In genomic region chr12:24830086-24830485, GRCm38 (mm10) we compare ENCODE assay signal across 8 mouse cellular contexts. TPM values are rescaled to one million over a fixed set of nuclear protein-coding genes. Genes with fewer than 3 reads are reported as not detected.
A peak's percentile ranks its signal among the peaks of the same experiment; 100 is the strongest.
DNase-seq lines count a peak whose midpoint lies in the region; ATAC-seq lines count a peak whose summit lies in the region.

No protein-coding gene starts in this region.

- H3K4me2 ChIP-seq in heart, embryonic 15.5 days: peak overlapping the region; percentile 85
- peak overlapping the region; percentile 51 for H3K4me2 ChIP-seq in embryonic facial prominence, embryonic 11.5 days (ENCODE audit: low read depth, low read length)
- H3K4me2 ChIP-seq in hindbrain, embryonic 13.5 days: peak overlapping the region; percentile 78
- peak overlapping the region; percentile 59 for H3K4me2 ChIP-seq in midbrain, embryonic 14.5 days (ENCODE audit: low read length)

- H3K9ac ChIP-seq in heart, embryonic 15.5 days: peak overlapping the region; percentile 86; the same call in 1 of the 2 replicates
- H3K9ac ChIP-seq in embryonic facial prominence, embryonic 11.5 days (replicated peaks; ENCODE audit: low read length): peak overlapping the region; percentile 87
- peak overlapping the region; percentile 98 for H3K9ac ChIP-seq in hindbrain, embryonic 13.5 days
- peak overlapping the region; percentile 80 for H3K9ac ChIP-seq in midbrain, embryonic 14.5 days (replicated peaks; ENCODE audit: low read length)

- 53% methylated on average over 1 of the region's 1 CpGs for WGBS in heart, embryonic 15.5 days
- 53% methylated on average over 1 of the region's 1 CpGs for WGBS in embryonic facial prominence, embryonic 11.5 days
- WGBS in hindbrain, embryonic 13.5 days: 26% methylated on average over 1 of the region's 1 CpGs
- 21% methylated on average over 1 of the region's 1 CpGs for WGBS in midbrain, embryonic 14.5 days

- H3K36me3 ChIP-seq in heart, embryonic 15.5 days: no peaks in the 10 kb centered on the region
- no peaks in the 10 kb centered on the region for H3K36me3 ChIP-seq in embryonic facial prominence, embryonic 11.5 days (replicated peaks; ENCODE audit: control insufficient read depth, insufficient read depth, low read depth, low read length)
- H3K36me3 ChIP-seq in hindbrain, embryonic 13.5 days: no peaks in the 10 kb centered on the region
- H3K36me3 ChIP-seq in midbrain, embryonic 14.5 days (ENCODE audit: control insufficient read depth, insufficient read depth, low read length): no peaks in the 10 kb centered on the region

- intact Hi-C loops in heart, postnatal 36 days (cut with DNase I): loop anchor here (5.0 to 10.0 kb wide), 2 partner anchors 113 to 185 kb away; no protein-coding TSS in a partner anchor
- intact Hi-C loops in gastrocnemius, postnatal 36 days (cut with DNase I): loop anchor here (5.0 to 10.0 kb wide), 2 partner anchors 123 to 125 kb away; partner anchors contain the start of gene Rrm2
- intact Hi-C loops in left cerebral cortex, postnatal 4 days (cut with DNase I): loop anchor here (10.0 kb wide), 1 partner anchor 115 kb away; no protein-coding TSS in a partner anchor

- no peak for DNase-seq in heart, postnatal 36 days
- DNase-seq in embryonic facial prominence, embryonic 11.5 days (ENCODE audit: low spot score): peak; percentile 35
- DNase-seq in midbrain, embryonic 14.5 days: peak; percentile 37
- DNase-seq in thymus, postnatal 0 days (ENCODE audit: low spot score): no peak
- no peak for DNase-seq in gastrocnemius, postnatal 36 days
- DNase-seq in left cerebral cortex, postnatal 4 days: no peak

- H3K9me3 ChIP-seq in heart, embryonic 15.5 days (replicated peaks): no peaks in the 10 kb centered on the region
- no peaks in the 10 kb centered on the region for H3K9me3 ChIP-seq in embryonic facial prominence, embryonic 11.5 days (replicated peaks; ENCODE audit: control insufficient read depth, low read length)
- no peaks in the 10 kb centered on the region for H3K9me3 ChIP-seq in hindbrain, embryonic 13.5 days
- H3K9me3 ChIP-seq in midbrain, embryonic 14.5 days (ENCODE audit: control insufficient read depth, low read length): no peaks in the 10 kb centered on the region

- no peaks in the 10 kb centered on the region for H3K27me3 ChIP-seq in heart, embryonic 15.5 days
- H3K27me3 ChIP-seq in embryonic facial prominence, embryonic 11.5 days (ENCODE audit: control insufficient read depth, insufficient read depth, low read length): no peaks in the 10 kb centered on the region
- no peaks in the 10 kb centered on the region for H3K27me3 ChIP-seq in hindbrain, embryonic 13.5 days
- H3K27me3 ChIP-seq in midbrain, embryonic 14.5 days (ENCODE audit: control insufficient read depth, insufficient read depth, low read length): no peaks in the 10 kb centered on the region

- H3K4me3 ChIP-seq in heart, embryonic 15.5 days: peak overlapping the region; percentile 82
- H3K4me3 ChIP-seq in embryonic facial prominence, embryonic 11.5 days (ENCODE audit: low read depth, low read length): peak overlapping the region; percentile 93
- peak overlapping the region; percentile 93 for H3K4me3 ChIP-seq in hindbrain, embryonic 13.5 days
- peak overlapping the region; percentile 87 for H3K4me3 ChIP-seq in midbrain, embryonic 14.5 days (replicated peaks; ENCODE audit: low read depth, low read length)

- peaks cover 29% of the 10 kb centered on the region for H3K4me1 ChIP-seq in heart, embryonic 15.5 days (replicated peaks)
- H3K4me1 ChIP-seq in embryonic facial prominence, embryonic 11.5 days (ENCODE audit: control insufficient read depth, insufficient read depth, low read length): no peaks in the 10 kb centered on the region; the same call in 1 of the 2 replicates
- H3K4me1 ChIP-seq in hindbrain, embryonic 13.5 days (replicated peaks): peaks cover 50% of the 10 kb centered on the region
- H3K4me1 ChIP-seq in midbrain, embryonic 14.5 days (ENCODE audit: control insufficient read depth, insufficient read depth, low read length): peaks cover 32% of the 10 kb centered on the region

- peak overlapping the region; percentile 92 for H3K27ac ChIP-seq in heart, embryonic 15.5 days
- H3K27ac ChIP-seq in embryonic facial prominence, embryonic 11.5 days (replicated peaks; ENCODE audit: low read depth, low read length): peak overlapping the region; percentile 89; the same call in 1 of the 2 replicates
- H3K27ac ChIP-seq in hindbrain, embryonic 13.5 days: peak overlapping the region; percentile 100
- peak overlapping the region; percentile 98 for H3K27ac ChIP-seq in midbrain, embryonic 14.5 days (replicated peaks; ENCODE audit: low read depth, low read length)

- ATAC-seq in heart, embryonic 15.5 days (replicated peaks; ENCODE audit: insufficient number of reproducible peaks, insufficient read depth, low FRiP score, low read depth): no peak
- no peak for ATAC-seq in embryonic facial prominence, embryonic 11.5 days (replicated peaks; ENCODE audit: insufficient number of reproducible peaks, low FRiP score, low TSS enrichment, low read depth)
- ATAC-seq in hindbrain, embryonic 13.5 days (ENCODE audit: low FRiP score): no peak
- no peak for ATAC-seq in midbrain, embryonic 14.5 days (ENCODE audit: low FRiP score, low TSS enrichment)

RNA-seq across cellular contexts. Expression of gene Mboat2, which starts 0.6 kb away (rescaled TPM):
- 26.0 and 29.0 TPM in 2 replicates for polyA plus RNA-seq in heart, embryonic 15.5 days (2015; fragmentation: Nextera tagmentation; extraction: Ambion mirVana)
- total RNA-seq in heart, postnatal 36 days (2021): 10 to 100 TPM in 1 of 2 experiments, 1 to 10 TPM in 1; 9.7 to 11.0 TPM
- 53.0 and 58.2 TPM in 2 replicates for polyA plus RNA-seq in embryonic facial prominence, embryonic 11.5 days (2014; fragmentation: Nextera tagmentation; extraction: Ambion mirVana)
- polyA plus RNA-seq in hindbrain, embryonic 13.5 days (2015; fragmentation: Nextera tagmentation; extraction: Ambion mirVana): 78.1 and 82.0 TPM in 2 replicates
- polyA plus RNA-seq in midbrain, embryonic 14.5 days (2014; fragmentation: Nextera tagmentation; extraction: Ambion mirVana): 62.3 and 91.0 TPM in 2 replicates
- polyA plus RNA-seq in thymus, postnatal 0 days (2015; fragmentation: Nextera tagmentation; extraction: Ambion mirVana): 3.7 and 4.8 TPM in 2 replicates
- 1 to 10 TPM; 2.3 to 2.4 TPM for total RNA-seq in gastrocnemius, postnatal 36 days (2021)
- 10 to 100 TPM; 58.4 to 62.0 TPM for total RNA-seq in left cerebral cortex, postnatal 4 days (2021)

Comparison
In these comparisons a context has a peak if more than half of its experiments do, and no peak if none do; other contexts are left out.
1. DNase-seq: peak in embryonic facial prominence, embryonic 11.5 days (single experiment) and midbrain, embryonic 14.5 days (single experiment); none in heart, postnatal 36 days (0 of 2), thymus, postnatal 0 days (single experiment), gastrocnemius, postnatal 36 days (0 of 2) and left cerebral cortex, postnatal 4 days (single experiment).
2. Peak in every context shown above with its lines, with median percentiles within 50 percentile points of each other: H3K27ac ChIP-seq, H3K4me2 ChIP-seq, H3K4me3 ChIP-seq and H3K9ac ChIP-seq.